Mouse (Mus musculus): ENCODE data around the gene Clspn. TPM values are rescaled to one million over a fixed set of nuclear protein-coding genes. Genes with fewer than 3 reads are reported as not detected.
"Not testable (repeated sequence)": the region's sequence is repeated elsewhere in the genome, so short reads cannot be mapped to it uniquely, and the experiment has no call there.

Clspn gene
- total RNA-seq (2021) = 1 to 10 TPM in 1 of 2 experiments, under 1 TPM in 1; 0.79 to 1.1 TPM

- peak; percentile 72 to 76 for DNase-seq (ENCODE audit: low spot score in 2 of 2)
- intact Hi-C loops (cut with DNase I) = loop anchor here (5.0 to 10.0 kb wide), 3 partner anchors 185 to 758 kb away; partner anchors contain the start of gene Gja4
Measured at GRCm38 (mm10) chr4:126556809-126557711, at the start of gene Clspn. Gene Clspn, plus strand, starts transcription at chr4:126556935.

GRCm38 (mm10) chr4:126508110-126508899, 48.4 kb upstream of the Clspn start:
- intact Hi-C loops (cut with DNase I) = no loop called here
- DNase-seq (ENCODE audit: low spot score in 2 of 2) = no peak

GRCm38 (mm10) chr4:126509072-126509471, 47.7 kb upstream of the Clspn start:
- intact Hi-C loops (cut with DNase I) = no loop called here

DNA sequence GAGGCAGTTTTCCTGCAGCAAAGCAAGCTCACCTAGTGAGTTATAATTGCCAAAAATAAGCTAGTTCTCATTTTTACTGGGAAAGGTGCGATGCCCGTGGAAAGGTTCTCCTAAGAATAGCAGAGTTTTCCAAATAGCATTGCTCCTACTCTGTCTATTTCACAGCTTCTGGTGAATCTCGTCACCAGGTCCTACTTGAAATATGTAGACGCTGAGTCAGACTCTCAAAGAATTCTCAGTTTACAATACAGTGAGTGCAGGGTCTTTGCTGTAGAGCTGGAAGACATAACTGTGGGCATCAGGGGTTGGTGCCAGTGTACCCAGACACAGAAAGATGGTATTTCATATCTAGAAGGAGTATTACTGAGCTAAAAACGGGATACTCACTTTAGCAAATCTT, 45.7 kb upstream of the Clspn start:
- intact Hi-C loops (cut with DNase I) = no loop called here
- no peak for DNase-seq (ENCODE audit: low spot score in 2 of 2)

More at GRCm38 (mm10) chr4:126509072-126509471, 47.7 kb upstream of the Clspn start:
- no peak for DNase-seq (ENCODE audit: low spot score in 2 of 2)

- DNase-seq (ENCODE audit: low spot score in 2 of 2) = no peak
- intact Hi-C loops (cut with DNase I) = no loop called here
Measured at GRCm38 (mm10) chr4:126512308-126513066, 44.2 kb upstream of the Clspn start.

DNA sequence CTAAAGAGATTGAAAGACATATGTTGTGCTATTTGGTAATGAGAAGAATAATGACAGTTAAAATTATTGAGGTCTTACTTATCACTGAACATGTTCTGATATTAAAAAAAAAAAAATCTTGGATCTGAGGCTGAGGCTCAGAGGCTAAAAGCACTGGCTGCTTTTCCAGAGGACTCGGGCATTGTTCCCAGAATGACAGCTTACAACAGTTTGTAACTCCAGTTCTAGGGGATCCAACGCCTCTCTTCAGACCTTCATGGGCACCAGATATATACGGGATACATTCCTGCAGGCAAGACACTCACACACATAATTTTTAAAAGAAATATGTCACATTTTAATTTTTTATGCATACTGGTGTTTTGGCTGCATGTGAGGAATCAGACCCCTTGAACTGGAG, 30.6 kb upstream of the Clspn start:
- intact Hi-C loops (cut with DNase I) = no loop called here
- no peak for DNase-seq (ENCODE audit: low spot score in 2 of 2)

- intact Hi-C loops (cut with DNase I) = no loop called here
Measured at GRCm38 (mm10) chr4:126526828-126527227, 29.9 kb upstream of the Clspn start.

DNA sequence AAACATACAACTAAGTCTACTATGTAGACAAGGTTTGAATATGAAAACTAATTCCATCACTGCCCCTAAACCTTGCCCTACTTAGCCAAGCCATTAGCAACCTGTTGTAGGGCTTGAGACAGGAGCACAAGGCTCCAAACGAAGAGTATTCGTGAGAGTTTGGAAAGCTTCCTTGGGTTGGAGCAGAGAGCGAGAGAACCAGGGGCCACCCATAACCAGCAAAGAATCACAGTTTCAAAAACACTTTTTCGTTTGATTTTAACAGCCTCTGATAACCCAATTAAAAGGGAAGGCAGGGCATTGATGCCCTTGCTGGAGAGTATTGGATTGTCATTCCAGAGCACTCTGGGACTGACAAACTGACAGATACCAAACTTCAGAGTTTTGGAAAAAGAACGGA, 24.4 kb upstream of the Clspn start:
- intact Hi-C loops (cut with DNase I) = no loop called here
- no peak for DNase-seq (ENCODE audit: low spot score in 2 of 2)

More at GRCm38 (mm10) chr4:126526828-126527227, 29.9 kb upstream of the Clspn start:
- DNase-seq (ENCODE audit: low spot score in 2 of 2) = no peak

DNA sequence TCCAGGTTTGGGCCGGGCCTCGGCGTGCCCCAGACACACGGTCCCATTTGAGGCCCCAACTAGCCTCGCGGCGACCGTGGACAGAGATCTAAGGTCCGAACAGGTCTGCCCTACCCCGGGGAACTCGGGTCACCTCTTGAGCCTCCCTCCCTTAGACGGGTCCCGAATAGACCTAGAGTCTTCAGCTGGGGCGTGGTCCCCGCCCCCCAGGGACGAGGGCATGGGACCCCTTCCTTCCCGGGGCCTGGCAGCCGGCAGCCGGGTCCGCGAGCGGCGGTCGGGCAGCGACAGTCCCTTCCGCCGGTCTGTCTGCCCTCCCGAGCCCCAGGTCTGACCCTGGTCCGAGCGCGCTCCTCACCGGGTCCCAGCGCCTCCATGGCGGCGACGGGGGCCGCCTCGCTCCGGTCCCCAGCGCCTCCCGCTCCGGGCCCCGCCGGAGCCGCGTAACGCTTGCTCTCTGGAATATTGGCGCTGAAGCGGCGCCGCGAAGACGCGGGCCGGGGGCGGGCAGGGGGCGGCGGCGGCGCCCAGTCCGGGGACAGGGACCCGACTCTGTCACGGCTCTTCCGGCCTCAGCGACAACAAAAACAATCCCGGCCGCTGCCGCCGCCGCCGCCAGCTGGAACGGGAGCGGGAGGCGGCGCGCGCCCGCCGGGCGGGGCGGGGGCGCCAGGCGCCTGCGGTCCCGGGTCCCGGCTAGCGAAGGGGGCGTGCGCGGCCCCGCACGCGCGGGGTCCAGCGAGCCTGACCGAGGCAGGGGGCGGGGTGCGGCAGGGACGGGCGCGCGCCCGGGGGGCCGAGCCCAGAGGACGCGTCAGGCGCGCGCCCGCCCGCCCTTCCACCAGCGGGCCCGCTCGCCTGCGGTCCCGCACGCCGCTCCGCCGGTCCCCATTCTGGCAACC, 23.7 kb upstream of the Clspn start, which contains the start of gene Ago4:
Gene Ago4, minus strand, starts transcription at position 646 of the 902 bp plus-strand sequence.
- intact Hi-C loops (cut with DNase I) = no loop called here
- DNase-seq (ENCODE audit: low spot score in 2 of 2) = peak; percentile 37 to 58

GRCm38 (mm10) chr4:126533729-126534070, 23.0 kb upstream of the Clspn start:
- intact Hi-C loops (cut with DNase I) = no loop called here
- DNase-seq (ENCODE audit: low spot score in 2 of 2) = no peak

- not testable (repeated sequence) for DNase-seq (ENCODE audit: low spot score in 2 of 2)
Measured at GRCm38 (mm10) chr4:126535631-126536030, 21.1 kb upstream of the Clspn start.

GRCm38 (mm10) chr4:126536865-126537264, 19.9 kb upstream of the Clspn start:
- intact Hi-C loops (cut with DNase I) = no loop called here
- DNase-seq (ENCODE audit: low spot score in 2 of 2) = no peak

More at GRCm38 (mm10) chr4:126535631-126536030, 21.1 kb upstream of the Clspn start:
- intact Hi-C loops (cut with DNase I) = not testable (repeated sequence)

DNA sequence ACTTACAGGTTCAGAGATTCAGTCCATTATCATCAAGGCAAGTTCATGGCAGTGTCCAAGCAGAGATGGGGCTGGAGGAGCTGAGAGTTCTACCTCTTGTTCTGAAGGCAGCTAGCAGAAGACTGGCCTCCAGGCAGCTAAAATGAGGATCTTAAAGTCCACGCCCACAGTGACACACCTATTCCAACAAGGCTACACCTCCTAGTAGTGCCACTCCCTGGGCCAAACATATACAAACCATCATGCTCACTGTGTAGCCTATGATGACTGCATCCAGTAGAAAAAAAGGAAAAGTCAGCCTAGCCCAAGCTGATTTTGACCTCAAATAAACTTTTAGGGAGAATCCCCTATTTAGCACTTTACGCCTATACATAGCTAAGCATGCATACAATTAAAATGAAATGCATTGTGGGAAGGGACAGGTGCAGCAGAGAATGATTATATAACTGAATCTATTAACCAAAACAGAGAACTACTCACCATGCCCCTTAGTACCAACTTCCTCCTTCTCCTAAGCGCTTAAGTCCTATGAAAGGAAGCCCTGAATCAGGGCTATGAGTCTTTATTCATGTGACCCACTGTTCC, 16.2 kb upstream of the Clspn start:
- DNase-seq (ENCODE audit: low spot score in 2 of 2) = no peak
- intact Hi-C loops (cut with DNase I) = no loop called here

- DNase-seq (ENCODE audit: low spot score in 2 of 2) = no peak
- intact Hi-C loops (cut with DNase I) = no loop called here
Measured at GRCm38 (mm10) chr4:126542838-126543237, 13.9 kb upstream of the Clspn start.

DNA sequence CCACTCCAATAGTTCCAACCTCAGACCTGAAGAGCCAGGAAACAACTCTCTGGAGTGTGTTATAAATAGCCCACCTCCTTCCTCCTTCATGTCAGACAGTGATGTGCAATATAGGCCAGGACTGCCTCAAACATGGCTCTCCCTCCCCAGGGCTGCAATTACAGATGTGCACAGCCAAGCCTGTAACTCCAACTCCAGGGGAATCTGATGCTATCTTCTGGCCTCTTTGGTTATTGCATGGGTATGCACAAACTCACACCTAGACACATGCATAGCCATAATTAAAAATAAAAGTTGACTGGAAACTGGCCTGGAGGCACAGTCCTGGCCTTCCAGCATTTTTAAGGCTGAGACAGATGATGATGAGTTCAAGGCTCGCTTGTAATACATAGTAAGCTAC, 11.7 kb upstream of the Clspn start:
- DNase-seq (ENCODE audit: low spot score in 2 of 2) = no peak
- intact Hi-C loops (cut with DNase I) = no loop called here

GRCm38 (mm10) chr4:126545703-126546102, 11.0 kb upstream of the Clspn start:
- DNase-seq (ENCODE audit: low spot score in 2 of 2) = no peak
- intact Hi-C loops (cut with DNase I) = no loop called here

DNA sequence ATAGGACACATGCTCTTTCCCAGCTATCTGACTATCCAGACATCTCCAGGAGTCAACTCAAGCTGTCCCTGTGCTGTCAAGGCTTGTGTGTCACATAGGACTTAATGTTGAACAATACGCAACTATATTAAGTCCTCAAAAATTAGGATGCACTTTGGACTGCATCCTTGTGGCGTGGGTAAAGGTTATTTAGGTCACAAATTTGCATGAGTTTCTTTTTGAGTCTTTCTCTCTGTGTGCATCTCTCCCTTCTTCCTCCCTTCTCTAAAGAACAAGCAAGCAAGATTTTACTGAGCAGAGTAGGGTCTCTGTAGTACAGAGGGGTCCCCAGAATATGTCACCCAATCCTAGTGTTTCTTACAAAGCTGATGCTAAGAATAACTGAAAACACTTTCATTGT, 10.6 kb upstream of the Clspn start:
- intact Hi-C loops (cut with DNase I) = no loop called here
- DNase-seq (ENCODE audit: low spot score in 2 of 2) = no peak

DNA sequence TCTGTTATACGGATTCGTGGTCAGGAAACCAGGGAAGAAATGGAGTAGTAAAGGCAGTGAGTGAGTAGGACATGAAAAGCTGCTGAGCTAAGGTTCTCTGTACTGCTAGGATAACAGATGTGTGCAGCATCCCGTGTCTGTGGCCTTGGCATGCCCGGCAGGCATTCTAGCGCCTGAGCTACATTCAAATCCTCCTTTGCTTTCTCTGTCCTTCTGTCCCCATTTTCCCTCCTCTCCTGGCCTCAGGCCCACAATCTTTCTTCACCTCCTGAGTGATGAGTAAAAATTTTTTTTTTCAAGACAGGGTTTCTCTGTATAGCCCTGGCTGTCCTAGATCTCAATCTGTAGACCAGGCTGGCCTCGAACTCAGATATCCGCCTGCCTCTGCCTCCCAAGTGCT, 4.6 kb upstream of the Clspn start:
- intact Hi-C loops (cut with DNase I) = loop anchor here (10.0 kb wide), 2 partner anchors 293 to 763 kb away; partner anchors contain the start of gene Gja4

More for the DNA sequence above, 4.6 kb upstream of the Clspn start:
- DNase-seq (ENCODE audit: low spot score in 2 of 2) = no peak

Measured in left cerebral cortex, postnatal 36 days (tissue).